Mouse (Mus musculus) bone marrow macrophage, adult 2 months (primary cell): ENCODE measurements around the gene Gdpd5.

ENCODE experiments used
- CTCF ChIP-seq: IDR thresholded peaks from 2 replicates; pipeline ENCODE4 v1.5.1; 2012; ENCODE audit warnings: low read depth, mild to moderate bottlenecking, low read length, moderate library complexity
- POLR2A ChIP-seq: IDR thresholded peaks from 2 replicates; pipeline ENCODE4 v1.6.1; 2012; ENCODE audit warnings: mild to moderate bottlenecking, low read depth, low read length, borderline replicate concordance

DNA sequence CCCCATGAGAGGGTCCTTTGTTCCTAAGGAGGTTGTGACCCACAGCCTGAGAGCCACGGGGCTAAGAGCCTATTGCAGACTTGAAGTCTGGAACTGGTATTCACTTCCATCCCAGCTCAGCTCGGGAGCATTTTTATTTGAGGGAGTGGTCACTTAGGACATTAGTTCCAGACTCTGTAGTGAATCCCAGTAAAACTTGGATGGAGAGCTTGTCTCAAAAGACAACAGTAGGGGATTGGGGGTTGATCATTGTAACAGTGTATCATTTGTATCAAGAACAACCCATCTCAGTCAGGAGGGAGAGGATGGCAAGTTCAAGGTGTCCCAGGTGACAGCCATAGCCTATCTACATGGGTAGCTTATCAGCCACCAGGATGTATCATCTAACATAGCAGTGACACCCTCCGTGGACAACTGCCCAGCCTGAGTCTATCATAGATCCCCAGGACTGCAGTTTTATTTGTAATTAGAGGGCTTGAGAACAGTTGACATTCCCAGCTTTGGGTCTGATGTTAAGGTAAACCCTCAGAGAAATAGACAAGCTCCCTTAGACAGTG, 95.4 kb downstream of the Gdpd5 start:
- TF ChIP-seq CTCF (no peak), POLR2A (no peak)
